Mouse (Mus musculus): ENCODE data around the gene Rab25.

Gene Rab25

GRCm38 (mm10) chr3:88566536-88567061 is 18.5 kb upstream of the Rab25 start:
- peak; percentile 63 for DNase-seq (ENCODE audit: low spot score)

DNA sequence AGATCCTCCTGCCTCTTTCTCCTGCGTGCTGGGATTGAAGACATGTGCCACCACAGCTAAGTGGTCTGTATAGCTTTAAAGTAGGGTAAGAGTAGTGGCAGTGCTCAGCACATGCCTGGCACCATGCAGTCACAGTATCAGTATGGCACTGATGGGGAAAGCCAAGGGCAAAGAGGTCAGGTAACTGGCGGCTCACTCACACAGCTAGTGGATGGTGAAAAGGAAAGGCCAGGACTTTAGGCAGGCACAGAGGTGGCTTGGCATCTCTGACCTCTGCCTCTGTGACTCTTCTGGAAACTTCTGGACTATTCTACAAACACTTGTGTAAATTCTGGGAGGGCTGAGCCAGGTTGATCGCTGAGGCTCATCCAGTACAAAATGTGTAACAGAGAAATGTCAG is 18.0 kb upstream of the Rab25 start:
- DNase-seq (ENCODE audit: low spot score), result no peak

GRCm38 (mm10) chr3:88563966-88564365 is 15.9 kb upstream of the Rab25 start:
- DNase-seq (ENCODE audit: low spot score), result no peak

GRCm38 (mm10) chr3:88563442-88563841 is 15.3 kb upstream of the Rab25 start:
- no peak for DNase-seq (ENCODE audit: low spot score)

DNA sequence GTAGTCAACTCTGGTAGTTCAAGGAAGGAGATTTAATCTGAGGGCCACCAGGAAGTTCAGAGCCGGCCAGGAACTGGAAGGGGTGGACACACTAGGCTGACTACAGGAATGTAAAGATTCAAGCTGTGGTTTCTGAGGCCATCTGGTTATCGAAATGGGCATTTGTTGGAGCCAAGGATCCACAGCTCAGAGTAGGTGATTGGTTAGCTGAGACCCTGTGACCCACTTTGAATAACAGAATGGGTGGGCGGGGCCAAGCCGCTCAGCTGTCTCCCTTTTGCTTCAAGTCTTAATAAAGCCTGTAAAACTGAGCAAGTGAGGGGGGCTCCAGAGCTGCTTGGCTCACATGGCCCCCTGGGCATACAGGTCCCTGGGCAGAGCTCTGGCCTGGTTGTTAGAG is 13.9 kb upstream of the Rab25 start:
- DNase-seq (ENCODE audit: low spot score), result no peak

- no peak for DNase-seq (ENCODE audit: low spot score)
These were observed 11.5 kb upstream of the Rab25 start for GRCm38 (mm10) chr3:88559596-88559995.

GRCm38 (mm10) chr3:88556616-88557015 is 8.5 kb upstream of the Rab25 start:
- no peak for DNase-seq (ENCODE audit: low spot score)

- no peak for DNase-seq (ENCODE audit: low spot score)
These were observed 7.6 kb upstream of the Rab25 start for GRCm38 (mm10) chr3:88555731-88556130.

DNA sequence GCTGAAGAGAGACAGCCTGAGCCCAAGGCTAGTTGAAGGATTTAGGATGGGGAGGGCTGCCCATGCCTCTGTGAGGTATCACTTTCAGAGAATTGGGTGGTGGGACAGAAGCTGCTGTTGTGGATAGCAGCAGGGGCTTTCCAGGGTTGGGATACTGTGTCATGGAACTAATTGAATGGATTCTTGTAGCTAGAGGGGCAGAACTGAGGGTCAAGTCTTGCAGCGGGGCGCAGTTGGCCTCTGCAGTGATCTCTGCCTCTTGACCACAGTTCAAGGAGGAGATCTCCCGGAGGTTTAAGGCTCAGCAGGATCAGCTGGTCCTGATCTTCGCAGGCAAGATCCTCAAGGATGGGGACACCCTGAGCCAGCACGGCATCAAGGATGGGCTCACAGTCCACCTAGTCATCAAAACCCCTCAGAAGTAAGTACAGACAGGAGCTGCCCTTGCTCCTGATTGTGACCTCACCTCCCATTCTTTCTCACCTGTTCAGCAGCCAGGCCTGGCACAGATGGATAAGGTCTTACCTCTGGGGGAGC is 7.0 kb upstream of the Rab25 start:
- DNase-seq (ENCODE audit: low spot score), result no peak

DNA sequence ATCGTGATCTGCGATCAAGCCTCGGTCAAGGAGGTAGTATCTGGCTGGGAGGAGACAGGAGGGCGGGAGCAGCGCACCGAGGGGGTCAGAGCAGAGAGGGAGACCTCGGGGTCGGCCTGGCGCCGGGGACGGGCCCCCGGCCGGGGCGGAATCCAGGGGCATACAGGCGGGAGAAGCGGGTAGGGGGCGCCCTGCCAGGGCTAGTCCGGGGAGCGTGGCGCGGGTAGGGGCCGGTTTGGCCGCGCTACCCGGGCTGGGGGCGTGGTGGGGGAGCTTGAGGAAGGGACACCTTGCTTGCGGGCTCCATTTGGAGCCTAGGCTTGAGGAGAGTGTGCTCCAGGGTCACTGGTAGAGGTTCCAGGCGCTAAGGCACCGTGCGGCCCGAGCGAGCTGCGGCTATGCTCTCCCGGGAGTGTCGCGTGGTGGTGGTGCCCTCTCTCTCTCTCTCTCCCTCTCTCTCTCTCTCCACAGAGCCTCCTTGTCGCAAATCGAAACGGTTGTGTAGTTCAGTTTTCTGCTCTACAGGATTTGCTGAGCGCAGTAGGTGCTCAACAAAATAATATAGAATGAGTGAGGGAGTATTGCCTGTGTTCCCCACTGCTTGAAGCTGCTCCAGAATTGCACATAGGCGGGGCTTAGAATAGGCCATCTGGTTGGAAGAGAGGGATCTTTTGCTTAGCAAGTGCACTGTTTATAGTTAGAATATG is 5.9 kb upstream of the Rab25 start:
- DNase-seq (ENCODE audit: low spot score), result no peak

GRCm38 (mm10) chr3:88553525-88553879 is 5.4 kb upstream of the Rab25 start, which contains the start of gene Ubqln4:
TSS of gene Ubqln4 (plus strand) at chr3:88553758.
- peak; percentile 95 for DNase-seq (ENCODE audit: low spot score)

GRCm38 (mm10) chr3:88552676-88553524 is 4.8 kb upstream of the Rab25 start, which contains the start of gene Lamtor2:
TSS of gene Lamtor2 (minus strand) at chr3:88553074.
- peak; percentile 98 for DNase-seq (ENCODE audit: low spot score)

- DNase-seq (ENCODE audit: low spot score), result no peak
These were observed 4.1 kb upstream of the Rab25 start for GRCm38 (mm10) chr3:88552082-88552645.

- DNase-seq (ENCODE audit: low spot score), result no peak
These were observed 3.5 kb upstream of the Rab25 start for GRCm38 (mm10) chr3:88551586-88551985.

GRCm38 (mm10) chr3:88546674-88547418 is 1.3 kb downstream of the Rab25 start:
- DNase-seq (ENCODE audit: low spot score), result no peak

DNA sequence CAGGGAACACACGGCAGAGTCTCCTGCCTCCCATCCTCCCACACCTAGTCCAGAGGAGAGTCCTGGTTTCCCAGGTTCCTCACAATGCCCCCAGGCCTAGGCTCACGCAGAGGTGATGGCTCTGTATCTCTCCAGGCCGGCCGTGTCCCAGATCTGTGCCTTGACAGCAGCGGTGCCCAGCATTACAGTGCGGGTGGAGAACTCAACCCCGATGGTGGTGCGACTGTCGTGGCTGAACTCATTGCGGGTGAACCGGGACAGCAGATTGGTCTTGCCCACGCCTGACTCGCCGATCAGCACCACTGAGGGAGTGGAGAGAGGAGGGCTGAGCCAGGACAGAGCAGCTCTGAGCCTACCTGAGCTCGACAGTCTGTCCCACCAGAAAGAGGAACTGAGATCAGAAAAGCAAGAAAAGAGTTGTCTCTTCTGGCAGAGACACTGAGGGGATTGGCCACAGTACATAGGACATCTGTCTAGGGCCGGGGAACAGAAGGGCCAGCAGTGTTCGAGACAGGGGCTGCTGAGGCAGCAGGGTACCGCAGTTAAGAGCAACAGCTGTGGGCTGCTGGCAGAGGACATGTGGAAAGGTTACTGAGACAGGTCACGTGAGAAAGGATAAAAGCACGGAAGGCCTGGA is 3.0 kb downstream of the Rab25 start:
- no peak for DNase-seq (ENCODE audit: low spot score)

- no peak for DNase-seq (ENCODE audit: low spot score)
These were observed 3.6 kb downstream of the Rab25 start for GRCm38 (mm10) chr3:88544514-88544913.

GRCm38 (mm10) chr3:88543651-88544410 is 4.3 kb downstream of the Rab25 start:
- no peak for DNase-seq (ENCODE audit: low spot score)

DNA sequence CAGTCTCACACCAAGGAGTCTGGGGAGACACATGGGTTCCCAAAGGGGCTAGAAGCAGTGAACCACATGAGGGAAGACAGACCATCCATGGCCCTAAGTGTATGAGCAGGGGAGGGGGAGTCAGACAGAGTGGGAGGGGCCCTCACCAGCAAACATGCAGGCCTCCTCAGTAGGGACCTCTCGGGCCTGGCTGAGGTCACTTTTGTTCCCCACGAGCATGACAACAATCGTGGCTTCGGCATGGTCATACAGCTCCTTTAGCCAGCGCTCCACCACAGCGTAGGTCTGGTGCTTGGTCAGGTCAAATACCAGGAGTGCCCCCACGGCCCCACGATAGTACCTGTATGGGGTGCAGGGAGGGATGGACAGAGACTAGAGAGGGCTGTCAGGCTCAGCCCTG is 4.9 kb downstream of the Rab25 start:
- no peak for DNase-seq (ENCODE audit: low spot score)

DNA sequence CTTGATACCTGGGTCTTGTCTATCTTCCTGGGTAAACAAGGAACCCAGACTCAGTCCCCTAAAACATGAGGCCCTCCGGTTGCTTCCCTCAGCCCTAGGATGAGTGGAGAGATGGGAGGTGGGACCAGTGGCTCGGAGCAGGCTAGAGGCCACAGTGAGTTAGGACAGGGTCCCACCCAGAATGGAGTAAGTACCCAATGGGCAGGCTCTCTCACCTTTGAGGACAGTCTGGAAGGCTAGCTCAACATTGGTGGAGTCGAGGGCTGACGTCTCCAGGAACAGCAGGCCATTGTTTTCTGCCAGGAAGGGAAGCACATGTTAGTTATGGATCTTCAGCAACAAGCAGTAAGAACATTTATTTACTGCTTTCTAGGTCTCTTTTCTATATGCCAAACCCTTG is 5.6 kb downstream of the Rab25 start:
- DNase-seq (ENCODE audit: low spot score), result no peak
